Mouse (Mus musculus) spleen, postnatal 36 days (tissue): ENCODE measurements at regions not wholly inside any gene's neighbourhood (a gene's known extent, or its start where the extent isn't known, plus 50 kb on each side); places are given as distances from the start of the nearest gene placed in this dataset.

Experiments
- DNase-seq, 2 experiments: peaks; one replicate each; pipeline ENCODE4 v3.0.0; 2022; ENCODE audit warnings: low spot score in 2 of 2, mixed read lengths in 1 of 2

DNA sequence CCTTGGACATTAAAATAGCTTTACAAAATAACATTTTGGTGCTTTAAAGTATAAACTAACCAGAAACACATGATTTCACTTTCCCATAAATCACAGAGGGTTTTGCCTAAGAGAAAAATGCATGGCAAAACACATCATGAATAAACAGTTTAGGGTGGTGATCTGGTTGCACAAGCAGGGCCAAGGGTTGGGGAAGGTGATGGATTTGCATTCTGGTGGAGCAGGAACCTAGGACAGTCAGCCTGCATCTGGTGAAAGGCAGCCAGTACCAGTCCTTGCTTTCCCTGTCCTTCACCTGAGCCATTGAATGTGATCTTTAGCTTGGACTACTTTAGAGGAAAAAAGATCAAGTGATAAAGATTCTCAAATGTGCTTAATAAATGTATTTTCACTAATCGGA lies 138.1 kb downstream of the Fgf9 start:
- no peak for DNase-seq

DNA sequence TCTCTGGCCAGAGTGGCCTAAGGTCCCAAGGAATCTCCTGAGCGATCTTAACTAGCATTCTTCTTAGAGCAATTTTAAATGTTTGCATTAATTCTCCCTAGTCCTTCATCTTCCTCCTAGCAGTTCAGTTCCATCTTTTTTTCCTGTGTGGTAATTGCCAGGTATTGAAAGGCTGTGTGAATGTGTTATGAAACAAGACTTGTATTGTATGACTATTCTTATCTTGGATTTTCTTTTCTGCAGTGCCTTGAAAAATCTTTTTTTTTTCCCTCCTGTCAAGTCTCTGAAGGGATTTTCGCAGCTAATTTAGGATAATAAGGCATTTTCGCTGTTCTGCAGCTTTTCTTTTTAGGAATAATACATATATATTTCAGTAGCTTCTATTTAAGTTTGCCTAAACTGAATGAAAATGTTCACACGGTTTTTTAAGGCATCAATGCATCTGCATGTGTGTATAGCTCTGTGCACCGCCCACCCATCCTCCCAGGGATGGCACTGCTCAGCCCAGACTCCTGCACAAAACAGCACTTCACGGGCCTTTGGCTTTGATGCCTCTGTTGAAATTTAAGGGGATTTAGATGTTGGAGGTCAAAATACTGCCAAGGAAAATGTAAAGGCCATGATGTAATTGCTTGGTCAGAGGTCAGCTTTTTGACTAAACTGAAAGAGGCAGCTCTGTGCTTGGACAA lies 132.4 kb downstream of the Fgf9 start:
- no peak for DNase-seq

DNA sequence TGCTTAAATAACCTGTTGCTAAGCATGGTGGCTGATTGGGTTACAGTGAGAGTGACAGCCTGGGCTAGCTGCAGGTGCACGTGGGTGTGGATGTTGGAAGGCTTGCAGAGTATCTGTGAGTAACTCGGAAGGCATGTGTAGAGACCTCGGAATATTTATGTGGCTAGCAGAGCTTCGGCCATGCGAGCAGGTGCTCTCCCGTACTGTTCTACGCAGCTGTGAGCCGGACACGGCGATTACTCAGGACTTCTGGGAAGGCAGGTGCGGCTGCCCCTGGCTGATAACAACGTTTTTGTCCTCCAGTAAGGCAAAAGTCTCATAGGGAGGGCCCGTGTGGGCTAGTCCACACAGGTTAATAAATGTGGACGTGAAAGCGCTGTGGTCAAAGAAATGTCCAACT lies 119.6 kb downstream of the Fgf9 start:
- no peak for DNase-seq

DNA sequence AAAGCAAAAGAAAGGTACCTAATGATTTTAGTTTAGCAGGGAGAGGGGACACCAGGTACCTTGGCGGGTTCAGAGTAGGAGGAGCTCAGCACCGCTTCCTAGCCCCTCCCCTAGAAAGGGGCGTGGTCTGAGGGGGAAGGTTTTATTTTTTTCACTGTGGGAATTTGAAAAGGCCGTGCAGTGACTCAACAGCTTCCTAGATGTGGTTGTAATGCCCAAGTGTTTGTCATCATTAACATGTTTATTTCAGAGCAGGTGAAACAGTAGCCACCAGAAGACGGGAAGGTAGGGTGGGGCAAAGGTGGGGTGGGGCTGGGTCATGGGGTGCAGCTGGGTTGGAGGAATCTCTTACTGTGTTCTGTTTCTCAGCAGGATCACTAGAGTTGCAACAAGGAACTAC lies 112.5 kb downstream of the Fgf9 start:
- no peak for DNase-seq

DNA sequence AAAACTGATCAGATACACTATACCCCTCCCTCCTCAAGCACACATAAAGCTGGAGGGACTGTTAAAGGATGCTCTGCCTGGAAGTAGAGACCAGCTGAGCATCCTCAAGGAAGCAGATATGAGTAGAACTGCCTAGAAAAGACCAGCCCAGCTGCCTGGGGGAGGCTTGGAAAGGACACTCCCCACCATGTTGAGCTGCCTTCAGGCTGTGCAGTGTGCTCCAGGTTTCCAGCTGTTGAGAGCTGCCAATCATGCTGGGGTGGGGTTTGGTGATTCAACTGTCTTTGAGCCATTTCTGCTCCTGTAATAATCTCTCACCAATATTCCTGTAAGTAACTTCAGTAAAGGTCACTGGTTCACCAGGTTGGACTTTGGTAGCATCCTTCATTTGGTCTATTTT lies 110.4 kb downstream of the Fgf9 start:
- DNase-seq, result no peak

DNA sequence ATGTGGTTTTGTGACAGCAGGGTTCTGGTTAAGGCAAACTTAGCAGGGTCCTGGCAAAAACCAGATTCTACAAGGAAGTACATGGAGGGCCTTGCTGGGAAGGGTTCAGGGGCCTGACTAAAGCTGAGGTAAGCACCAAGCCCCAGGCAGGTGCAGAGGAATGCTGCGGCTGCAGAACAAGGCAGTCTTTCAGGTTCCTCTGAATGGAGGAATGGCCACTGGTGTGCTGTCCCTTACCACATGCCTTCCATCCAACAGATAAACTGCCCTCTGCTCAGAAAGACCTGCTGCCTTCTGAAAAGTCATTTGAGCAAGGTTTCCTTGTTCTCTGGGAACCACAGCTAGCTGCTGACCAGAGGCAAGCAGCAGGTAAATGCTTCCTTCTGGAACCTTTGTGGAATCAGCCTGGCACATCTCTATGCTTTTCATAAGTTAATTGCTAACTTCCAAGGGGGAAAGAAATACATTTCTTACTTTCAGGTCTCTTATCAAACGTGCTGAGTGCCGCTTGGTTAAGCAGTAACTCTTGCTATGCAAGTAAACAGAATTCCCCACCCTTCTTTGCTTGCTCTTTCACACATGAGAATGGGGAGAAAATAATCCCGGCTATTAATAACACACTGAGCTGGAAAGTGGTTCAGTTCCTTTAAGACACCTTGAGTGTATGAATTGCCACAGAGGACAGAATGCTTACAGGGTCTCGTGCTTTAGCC lies 105.5 kb downstream of the Fgf9 start:
- DNase-seq, result no peak

DNA sequence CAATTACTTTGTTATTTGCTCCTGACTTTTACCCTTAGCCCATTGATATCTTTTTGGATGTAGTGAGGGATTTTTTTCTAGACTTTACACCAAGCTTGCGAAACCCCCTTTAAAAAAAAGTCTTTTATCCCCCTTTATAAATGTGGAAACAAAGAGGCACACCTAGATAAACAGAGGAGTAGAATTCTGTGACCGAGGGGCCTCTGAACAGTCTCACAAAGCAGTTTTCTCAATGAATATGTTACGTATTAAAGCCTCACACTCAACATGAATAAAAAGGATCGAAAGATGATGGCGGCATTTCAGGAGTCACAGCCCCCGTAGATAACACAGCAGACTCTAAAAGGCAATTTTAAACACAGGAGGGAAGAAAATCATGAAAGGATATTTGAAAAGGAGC lies 104.2 kb downstream of the Fgf9 start:
- DNase-seq, result no peak

DNA sequence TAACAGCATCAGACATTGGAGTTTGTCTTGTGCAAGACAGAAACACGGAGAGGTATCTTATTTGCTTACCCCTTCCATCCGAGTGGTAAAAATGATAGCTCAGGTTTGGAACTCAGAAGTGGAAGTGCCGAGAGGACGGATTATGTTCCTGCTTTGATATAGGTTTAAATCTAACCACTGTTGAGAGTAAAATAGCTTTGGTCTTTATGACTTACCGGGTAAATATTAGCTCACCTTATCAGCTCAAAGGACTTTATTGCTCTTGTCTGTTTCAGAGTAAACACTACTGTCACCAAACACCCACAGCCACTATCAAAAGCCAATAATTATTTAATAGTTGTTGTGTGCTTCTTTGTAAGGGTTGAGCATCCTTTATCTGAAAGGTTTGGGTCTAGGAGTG lies 98.6 kb downstream of the Fgf9 start:
- DNase-seq, result no peak
